Mouse (Mus musculus) v-Abl transformed pro-B cells (cell line): ENCODE measurements around the gene Hist1h2be.

Source experiments
- in situ Hi-C, 2 experiments: fragments of 400-800 bp; cut with MboI; formaldehyde crosslinking; loops; one replicate each; pipeline ENCODE4 v1.15.1; 2025; ENCODE audit not compliant: unreplicated experiment in 2 of 2

Gene Hist1h2be

DNA sequence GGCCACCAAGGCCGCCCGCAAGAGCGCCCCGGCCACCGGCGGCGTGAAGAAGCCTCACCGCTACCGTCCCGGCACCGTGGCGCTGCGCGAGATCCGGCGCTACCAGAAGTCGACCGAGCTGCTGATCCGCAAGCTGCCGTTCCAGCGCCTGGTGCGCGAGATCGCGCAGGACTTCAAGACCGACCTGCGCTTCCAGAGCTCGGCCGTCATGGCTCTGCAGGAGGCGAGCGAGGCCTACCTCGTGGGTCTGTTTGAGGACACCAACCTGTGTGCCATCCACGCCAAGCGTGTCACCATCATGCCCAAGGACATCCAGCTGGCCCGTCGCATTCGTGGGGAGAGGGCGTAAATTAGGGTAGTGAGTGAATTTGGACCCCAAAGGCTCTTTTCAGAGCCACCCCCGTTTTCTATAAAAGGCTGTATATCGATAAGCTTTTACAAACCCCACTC, 45.0 kb downstream of the Hist1h2be start:
- in situ Hi-C loops = loop anchor here (25.0 kb wide), 2 partner anchors 336 to 1789 kb away; partner anchors contain the start of genes Hist1h1b (in 1 of the 2), Hist1h2an (in 1 of the 2), Hist1h2bp (in 1 of the 2) and Hist1h3i (in 1 of the 2)

DNA sequence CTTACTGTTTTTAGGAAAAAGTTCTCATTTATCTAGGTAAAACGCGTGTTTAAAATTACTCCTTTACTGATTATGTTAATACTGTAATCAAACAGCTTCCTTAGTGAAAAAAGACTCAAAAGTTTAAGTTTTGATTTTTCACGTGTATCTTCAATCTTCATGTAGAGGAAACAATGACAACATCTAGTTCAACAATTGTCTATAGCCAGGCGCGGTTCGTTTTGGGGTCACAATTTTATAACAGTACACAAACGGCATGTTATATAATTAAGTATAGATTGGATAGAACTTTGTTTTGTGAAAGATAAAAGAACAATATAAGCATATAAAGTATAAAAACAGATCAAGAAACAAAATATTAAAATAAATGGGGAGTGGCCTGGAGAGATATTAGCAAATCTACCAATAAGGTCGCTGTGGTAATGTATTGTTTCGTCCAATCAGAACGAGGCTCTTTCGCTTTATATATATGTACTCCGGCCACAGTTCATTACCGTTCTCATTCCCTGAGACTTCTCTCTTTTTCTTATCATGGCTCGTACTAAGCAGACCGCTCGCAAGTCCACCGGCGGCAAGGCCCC, 45.6 kb downstream of the Hist1h2be start, which contains the start of gene Hist1h3d:
Gene Hist1h3d (plus strand): TSS at position 493 of the 581 bp plus-strand sequence.
- in situ Hi-C loops = loop anchor here (25.0 kb wide), 2 partner anchors 337 to 1788 kb away; partner anchors contain the start of genes Hist1h1b (in 1 of the 2), Hist1h2an (in 1 of the 2), Hist1h2bp (in 1 of the 2) and Hist1h3i (in 1 of the 2)

DNA sequence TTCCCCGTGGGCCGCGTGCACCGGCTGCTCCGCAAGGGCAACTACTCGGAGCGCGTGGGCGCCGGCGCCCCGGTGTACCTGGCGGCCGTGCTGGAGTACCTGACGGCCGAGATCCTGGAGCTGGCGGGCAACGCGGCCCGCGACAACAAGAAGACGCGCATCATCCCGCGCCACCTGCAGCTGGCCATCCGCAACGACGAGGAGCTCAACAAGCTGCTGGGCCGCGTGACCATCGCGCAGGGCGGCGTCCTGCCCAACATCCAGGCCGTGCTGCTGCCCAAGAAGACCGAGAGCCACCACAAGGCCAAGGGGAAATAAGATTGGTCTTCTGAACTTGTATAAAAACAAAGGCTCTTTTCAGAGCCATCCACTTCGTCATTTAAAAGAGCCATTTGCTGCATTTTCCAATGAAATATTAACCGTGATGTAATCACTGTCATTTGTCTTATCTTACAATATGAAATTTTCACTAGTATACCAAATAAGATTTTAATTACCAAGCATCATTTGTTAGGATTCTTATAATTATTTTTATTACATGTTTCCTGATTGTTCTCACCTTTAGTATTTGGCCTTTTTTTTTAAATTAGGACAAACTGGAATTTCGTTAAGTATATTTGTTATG, 46.3 kb downstream of the Hist1h2be start:
- in situ Hi-C loops = loop anchor here (25.0 kb wide), 3 partner anchors 338 to 1787 kb away; partner anchors contain the start of genes Hist1h1b (in 1 of the 2), Hist1h2an (in 1 of the 2), Hist1h2bp (in 1 of the 2) and Hist1h3i (in 1 of the 2)

DNA sequence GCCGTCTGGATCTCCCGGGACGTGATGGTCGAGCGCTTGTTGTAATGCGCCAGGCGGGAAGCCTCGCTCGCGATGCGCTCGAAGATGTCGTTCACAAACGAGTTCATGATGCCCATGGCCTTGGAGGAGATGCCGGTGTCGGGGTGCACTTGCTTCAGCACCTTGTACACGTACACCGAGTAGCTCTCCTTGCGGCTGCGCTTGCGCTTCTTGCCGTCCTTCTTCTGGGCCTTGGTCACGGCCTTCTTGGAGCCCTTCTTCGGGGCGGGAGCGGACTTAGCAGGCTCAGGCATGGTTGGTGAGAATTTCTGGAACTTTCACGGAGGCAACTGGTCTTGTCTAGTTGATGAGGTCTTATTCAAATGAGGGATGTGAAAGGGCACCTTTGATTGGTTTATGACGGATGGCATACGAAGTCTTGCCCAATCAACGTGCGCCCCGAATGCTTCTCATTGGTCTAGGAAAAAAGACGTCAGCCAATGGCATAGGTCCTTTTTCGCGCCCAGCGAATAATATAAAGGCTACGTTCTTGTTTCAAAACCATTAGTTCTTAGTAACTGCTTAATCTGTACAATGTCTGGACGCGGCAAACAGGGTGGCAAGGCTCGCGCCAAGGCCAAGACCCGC, 46.9 kb downstream of the Hist1h2be start, which contains the start of the genes Hist1h2bf and Hist1h2ad:
Gene Hist1h2bf (minus strand): TSS at position 299 of the 627 bp plus-strand sequence.
Gene Hist1h2ad (plus strand): TSS at position 484 of the 627 bp plus-strand sequence.
- in situ Hi-C loops = loop anchor here in 1 of 2 experiments (25.0 kb wide), 1 partner anchor 838 kb away; no protein-coding TSS in a partner anchor

DNA sequence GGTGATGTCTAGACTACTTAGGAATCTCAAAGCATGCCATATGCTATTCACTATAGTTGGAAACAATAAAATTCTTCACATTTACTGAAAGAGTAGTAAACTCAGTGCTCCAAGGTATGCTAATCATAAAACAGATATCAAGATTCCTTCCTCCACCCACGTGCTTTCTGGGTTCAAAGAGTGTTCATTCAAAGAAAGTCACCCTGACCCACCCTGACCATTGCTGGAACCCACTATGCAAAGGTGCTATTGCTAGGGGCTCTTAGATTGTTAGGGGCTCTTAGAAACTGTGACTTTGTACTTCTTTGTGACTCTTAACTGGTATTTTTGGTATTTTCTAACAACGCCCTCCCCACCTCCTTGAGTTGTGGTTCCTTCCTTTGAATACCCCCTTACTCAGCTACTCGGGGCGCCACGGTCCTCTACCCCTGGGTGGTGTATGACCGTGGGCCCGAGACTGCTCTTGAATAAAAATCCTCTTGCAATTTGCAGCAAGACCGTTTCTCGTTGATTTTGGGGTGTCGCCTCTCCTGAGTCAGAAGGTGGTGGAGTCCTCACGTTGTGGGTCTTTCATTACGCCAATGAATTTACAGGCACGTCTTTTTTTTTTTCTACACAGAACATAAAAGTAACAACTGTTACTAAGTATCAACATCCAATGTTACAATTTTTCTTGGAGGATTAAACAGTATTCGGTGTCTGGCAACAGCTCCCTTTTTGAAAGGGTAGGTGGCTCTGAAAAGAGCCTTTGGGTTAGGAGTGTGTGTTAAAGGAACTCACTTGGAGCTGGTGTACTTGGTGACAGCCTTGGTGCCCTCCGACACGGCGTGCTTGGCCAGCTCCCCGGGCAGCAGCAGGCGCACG, 47.7 kb downstream of the Hist1h2be start:
- in situ Hi-C loops = loop anchor here in 1 of 2 experiments (25.0 kb wide), 1 partner anchor 839 kb away; no protein-coding TSS in a partner anchor

DNA sequence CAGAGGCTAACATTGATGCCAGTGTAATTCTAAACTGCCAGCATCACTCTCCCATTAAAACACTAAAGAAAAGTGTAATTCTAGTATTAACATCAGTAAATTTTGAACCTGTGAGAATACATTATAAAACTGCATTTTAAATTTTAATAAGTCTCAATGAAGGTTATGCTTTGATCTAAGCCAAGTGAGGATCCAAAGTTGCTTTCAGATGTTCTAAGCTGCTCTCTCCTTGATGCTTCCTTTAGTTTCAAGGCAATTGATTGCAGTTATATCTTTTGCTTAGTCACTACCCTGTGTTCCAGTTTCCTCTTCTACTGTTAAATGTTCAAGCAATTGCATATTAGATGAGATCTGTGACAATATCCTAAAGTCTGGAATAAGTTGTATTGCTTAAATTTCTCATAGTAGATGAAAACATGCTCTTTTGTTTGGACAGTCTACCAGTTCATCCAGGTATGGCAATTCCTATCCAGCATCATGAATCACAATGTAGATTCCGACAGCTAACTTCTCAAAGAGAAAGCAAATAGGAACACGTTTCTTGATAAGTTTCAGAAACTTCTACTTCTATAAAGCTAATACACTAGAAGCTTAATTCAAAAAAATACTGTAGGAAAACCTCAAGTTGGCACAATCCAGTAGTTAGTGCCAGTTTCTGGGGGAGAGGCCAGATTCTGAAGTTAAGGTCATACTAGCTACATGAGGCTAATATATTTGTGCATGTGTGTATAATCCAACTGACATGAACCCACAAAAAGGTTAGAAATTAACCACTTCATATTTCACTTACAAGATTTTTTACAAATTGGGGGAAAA, 48.5 kb downstream of the Hist1h2be start:
- in situ Hi-C loops = loop anchor here in 1 of 2 experiments (25.0 kb wide), 1 partner anchor 840 kb away; no protein-coding TSS in a partner anchor

DNA sequence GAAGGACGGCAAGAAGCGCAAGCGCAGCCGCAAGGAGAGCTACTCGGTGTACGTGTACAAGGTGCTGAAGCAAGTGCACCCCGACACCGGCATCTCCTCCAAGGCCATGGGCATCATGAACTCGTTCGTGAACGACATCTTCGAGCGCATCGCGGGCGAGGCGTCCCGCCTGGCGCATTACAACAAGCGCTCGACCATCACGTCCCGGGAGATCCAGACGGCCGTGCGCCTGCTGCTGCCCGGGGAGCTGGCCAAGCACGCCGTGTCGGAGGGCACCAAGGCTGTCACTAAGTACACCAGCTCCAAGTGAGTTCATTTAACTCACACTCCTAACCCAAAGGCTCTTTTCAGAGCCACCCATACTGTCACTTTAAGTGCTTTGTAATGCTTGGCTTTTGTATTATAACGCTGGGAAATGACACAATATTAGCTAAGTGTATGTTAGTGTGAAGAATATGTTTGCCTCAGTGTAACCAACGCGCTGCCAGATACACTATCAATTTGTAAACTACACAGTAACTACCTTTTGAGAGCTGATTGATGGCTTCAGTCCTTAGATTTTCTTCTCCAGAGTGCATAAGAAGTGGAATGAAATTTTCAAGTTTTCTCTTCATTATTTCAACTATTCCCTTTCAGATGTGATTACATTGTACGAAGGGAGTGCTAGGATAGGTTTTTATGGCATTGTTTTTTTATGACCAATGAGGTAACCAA, 49.3 kb downstream of the Hist1h2be start:
- in situ Hi-C loops = loop anchor here in 1 of 2 experiments (25.0 kb wide), 1 partner anchor 841 kb away; no protein-coding TSS in a partner anchor

DNA sequence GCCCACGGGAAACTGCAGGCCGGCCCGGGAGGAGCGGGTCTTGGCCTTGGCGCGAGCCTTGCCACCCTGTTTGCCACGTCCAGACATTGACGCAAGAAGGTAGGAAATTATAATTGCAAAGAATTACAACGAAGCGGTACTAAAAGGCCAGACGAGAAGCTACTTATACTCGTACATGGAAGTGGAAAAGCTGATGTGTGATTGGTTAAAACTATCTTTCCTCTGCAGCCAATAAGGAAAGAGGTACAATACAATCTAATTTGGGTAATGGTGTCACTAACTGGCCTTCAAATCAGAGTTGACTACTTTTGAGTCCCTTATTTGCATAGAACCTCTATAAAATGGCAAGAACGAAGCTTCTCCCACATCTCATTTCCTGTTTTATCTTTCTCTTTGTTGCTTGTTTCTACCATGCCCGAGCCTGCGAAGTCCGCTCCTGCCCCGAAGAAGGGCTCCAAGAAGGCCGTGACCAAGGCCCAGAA, 49.9 kb downstream of the Hist1h2be start, which contains the start of the genes Hist1h2ae and Hist1h2bg:
Gene Hist1h2ae (minus strand): TSS at position 199 of the 482 bp plus-strand sequence.
Gene Hist1h2bg (plus strand): TSS at position 375 of the 482 bp plus-strand sequence.
- in situ Hi-C loops = loop anchor here in 1 of 2 experiments (25.0 kb wide), 1 partner anchor 841 kb away; no protein-coding TSS in a partner anchor

DNA sequence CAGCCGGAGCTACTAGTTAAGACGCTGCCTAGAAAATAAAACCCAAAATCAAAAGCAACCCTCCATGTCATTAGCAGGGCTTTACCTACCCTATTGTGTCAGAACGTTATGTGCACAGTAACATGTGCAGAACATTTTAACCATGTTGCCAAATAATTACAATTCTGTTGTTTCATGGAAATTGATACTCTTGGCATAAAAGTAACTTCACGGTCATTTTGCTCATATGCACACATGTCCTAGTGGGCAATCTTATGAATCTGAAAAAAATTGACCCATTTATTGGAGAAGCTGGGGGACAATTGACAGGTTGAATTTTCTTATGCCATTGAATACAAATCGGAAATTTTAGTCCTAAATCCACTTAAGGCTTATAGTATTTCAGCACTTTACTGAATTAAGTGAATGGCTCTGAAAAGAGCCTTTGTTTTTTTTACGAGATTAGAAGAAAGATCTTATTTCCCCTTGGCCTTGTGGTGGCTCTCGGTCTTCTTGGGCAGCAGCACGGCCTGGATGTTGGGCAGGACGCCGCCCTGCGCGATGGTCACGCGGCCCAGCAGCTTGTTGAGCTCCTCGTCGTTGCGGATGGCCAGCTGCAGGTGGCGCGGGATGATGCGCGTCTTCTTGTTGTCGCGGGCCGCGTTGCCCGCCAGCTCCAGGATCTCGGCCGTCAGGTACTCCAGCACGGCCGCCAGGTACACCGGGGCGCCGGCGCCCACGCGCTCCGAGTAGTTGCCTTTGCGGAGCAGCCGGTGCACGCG, 50.5 kb downstream of the Hist1h2be start:
- in situ Hi-C loops = loop anchor here in 1 of 2 experiments (25.0 kb wide), 1 partner anchor 842 kb away; no protein-coding TSS in a partner anchor

DNA sequence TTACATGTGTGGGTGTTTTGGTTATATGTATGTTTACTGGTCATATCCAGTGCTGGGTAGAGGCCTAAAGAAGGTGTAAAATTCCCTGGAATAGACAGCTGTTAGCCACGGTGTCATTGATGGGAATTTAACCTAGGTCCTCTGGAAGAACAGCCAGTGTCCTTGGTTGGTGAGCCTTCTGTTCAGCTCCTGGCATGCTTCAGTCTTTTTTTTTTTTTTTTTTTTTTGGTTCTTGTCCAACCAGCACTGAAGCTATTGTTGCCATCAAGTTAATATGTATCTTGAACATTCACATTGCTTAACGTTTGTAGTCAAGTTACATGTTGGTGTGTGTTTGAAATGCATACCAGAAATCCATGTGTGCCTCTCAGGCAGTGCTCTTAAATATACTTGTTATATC, 56.4 kb downstream of the Hist1h2be start:
- in situ Hi-C loops = loop anchor here in 1 of 2 experiments (25.0 kb wide), 1 partner anchor 848 kb away; no protein-coding TSS in a partner anchor

DNA sequence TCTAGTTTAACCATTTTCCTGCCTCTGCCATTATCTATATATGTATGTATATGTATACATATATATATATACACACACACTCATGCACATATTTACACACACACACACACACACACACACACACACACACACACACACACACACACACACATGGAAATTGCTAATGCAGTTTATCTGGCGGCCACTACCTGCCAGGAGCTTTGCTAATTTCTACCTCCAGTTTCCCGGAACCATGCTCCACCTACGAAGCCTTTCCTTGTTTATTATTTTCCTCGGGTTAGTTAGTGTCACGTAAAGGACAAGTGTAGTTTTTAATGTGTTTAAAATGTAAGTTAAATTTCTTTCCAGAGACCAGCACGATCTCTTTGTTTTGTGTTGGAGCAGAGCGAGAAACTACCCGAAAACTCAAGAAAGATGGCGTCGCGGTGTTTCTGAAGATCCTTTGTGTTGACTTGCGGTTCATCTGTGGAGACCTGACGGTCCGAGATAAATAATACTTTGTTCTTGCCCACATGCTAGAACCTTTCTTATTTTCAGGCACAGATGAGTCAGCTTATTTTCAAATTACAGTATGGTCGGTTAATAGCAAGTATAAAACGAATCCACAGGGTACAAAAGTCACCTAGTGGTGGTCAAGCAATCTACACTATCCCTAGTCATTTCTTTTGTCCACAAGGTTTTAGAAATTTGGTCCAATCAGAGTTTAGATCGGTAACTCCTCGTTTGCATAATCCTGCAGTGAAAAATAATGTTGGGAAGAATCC, 58.0 kb downstream of the Hist1h2be start:
- in situ Hi-C loops = loop anchor here in 1 of 2 experiments (25.0 kb wide), 1 partner anchor 849 kb away; no protein-coding TSS in a partner anchor

DNA sequence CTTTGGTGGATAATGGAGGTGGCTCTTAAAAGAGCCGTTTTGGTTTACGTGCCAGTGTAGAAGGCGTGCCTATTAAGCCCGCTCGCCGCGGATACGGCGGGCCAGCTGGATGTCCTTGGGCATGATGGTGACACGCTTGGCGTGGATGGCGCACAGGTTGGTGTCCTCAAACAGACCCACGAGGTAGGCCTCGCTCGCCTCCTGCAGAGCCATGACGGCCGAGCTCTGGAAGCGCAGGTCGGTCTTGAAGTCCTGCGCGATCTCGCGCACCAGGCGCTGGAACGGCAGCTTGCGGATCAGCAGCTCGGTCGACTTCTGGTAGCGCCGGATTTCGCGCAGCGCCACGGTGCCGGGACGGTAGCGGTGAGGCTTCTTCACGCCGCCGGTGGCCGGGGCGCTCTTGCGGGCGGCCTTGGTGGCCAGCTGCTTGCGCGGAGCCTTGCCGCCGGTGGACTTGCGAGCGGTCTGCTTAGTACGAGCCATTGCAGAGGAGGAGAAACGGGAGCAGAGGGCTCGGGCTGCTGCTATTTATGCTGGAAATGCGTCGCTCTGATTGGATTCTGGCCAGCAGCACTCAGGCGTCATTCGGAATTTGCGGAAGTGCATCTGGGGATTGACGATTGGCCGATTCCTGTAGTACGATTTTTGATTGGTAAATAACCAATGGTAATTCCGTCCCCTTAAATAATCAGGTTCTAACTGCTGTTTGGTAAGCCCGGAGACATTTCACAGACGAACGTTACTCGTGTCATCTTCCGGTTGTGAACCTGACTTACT, 58.9 kb downstream of the Hist1h2be start, which contains the start of gene Hist1h3e:
Gene Hist1h3e (minus strand): TSS at position 487 of the 777 bp plus-strand sequence.
- in situ Hi-C loops = loop anchor here in 1 of 2 experiments (25.0 kb wide), 1 partner anchor 850 kb away; no protein-coding TSS in a partner anchor

DNA sequence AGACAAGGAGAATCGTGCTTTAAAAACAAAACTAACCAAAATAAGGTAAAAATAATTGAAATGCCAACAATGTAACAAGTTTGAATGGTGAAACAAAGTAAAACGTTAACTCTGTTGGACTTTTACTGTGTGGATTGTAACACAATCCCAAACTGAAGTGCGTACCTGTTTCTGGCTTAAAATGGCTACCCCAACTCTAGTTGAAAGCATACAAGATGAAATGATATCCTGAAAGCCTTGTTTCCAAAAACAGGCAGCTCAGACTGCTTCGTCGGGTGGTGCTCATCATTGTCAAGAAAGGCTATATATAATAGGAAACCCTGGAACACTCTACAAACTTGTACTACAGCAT, 59.4 kb downstream of the Hist1h2be start:
- in situ Hi-C loops = loop anchor here in 1 of 2 experiments (25.0 kb wide), 1 partner anchor 851 kb away; no protein-coding TSS in a partner anchor

DNA sequence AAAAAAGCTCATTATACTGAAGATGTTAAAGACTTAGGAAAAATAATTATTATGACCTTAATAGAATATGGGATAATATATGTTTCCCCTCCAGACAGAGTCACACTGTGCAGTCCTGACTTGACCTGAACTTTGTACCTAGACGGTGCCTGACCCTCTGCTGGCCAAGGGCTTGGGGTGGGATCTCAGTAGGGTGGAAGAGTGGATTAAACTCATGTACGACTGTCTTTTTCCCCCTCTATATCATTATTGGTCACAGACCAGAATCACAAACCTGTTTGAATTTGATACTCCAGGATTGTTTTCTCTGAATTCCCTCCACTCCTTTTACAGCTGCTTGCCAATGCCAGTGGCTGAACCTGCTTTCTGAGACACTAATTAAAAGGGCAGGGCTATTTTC, 60.2 kb downstream of the Hist1h2be start:
- in situ Hi-C loops = loop anchor here in 1 of 2 experiments (25.0 kb wide), 1 partner anchor 852 kb away; no protein-coding TSS in a partner anchor

DNA sequence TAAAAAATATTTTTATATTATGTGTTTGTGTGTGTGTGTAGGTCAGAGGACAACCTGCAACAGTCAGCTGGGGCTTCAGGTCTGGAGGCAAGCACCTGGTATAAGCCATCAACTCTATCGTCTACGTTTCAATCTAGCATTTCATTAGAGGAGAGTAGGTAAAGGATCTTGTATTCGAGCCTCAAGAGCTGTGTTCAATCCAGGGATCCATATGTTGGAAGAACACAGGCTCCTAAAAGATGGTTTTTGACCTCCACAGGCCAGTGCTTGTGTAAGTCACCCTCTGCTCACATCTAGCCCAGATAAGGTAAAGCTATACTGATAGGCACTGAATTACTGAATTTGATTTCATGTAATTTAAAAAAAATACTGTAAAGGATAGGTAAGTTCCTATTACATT, 64.0 kb downstream of the Hist1h2be start:
- in situ Hi-C loops = loop anchor here (10.0 to 25.0 kb wide), 4 partner anchors 138 to 1802 kb away; partner anchors contain the start of genes Hist1h1t (in 1 of the 2), Hist1h2ak (in 1 of the 2), Hist1h2bb (in 1 of the 2) and Hist1h2bn (in 1 of the 2)
